ENCODE assay signal across 26 mouse cellular contexts in genomic region chr5:43732381-43732780, GRCm38 (mm10).
DNase-seq lines count a peak whose midpoint lies in the region; TF ChIP-seq lines count a peak whose summit lies in the region.
"Had no signal": no experiment of that assay in that cellular context is flagged by ENCODE, and none has a peak within 500 bp of the region (broad histone marks: within the 10 kb centered on the region; RNA-seq: fewer than 3 reads in every experiment).

No protein-coding gene starts in this region.

- peak; percentile 29 to 57 for DNase-seq in frontal cortex, postnatal 36 days (ENCODE audit: low spot score in 2 of 2)
- DNase-seq in frontal cortex, postnatal 25 days (ENCODE audit: low spot score in 2 of 2) = no peak
- peak in 1 of 2 experiments; percentile 24 for DNase-seq in left cerebral cortex, adult 2 months (ENCODE audit: extremely low spot score in 1 of 2, low spot score in 2 of 2)
- DNase-seq in left cerebral cortex, adult 8-10 months (ENCODE audit: low spot score in 2 of 2) = no peak
- DNase-seq in brain, embryonic 14.5 days (ENCODE audit: low read depth) = peak; percentile 5
- peak; percentile 32 to 85 for DNase-seq in left cerebral cortex, postnatal 25 days (ENCODE audit: low spot score in 2 of 2)
- no peak for DNase-seq in kidney, adult 11 months
- DNase-seq: adrenal gland, postnatal 14 days; cerebellum, adult 18-20 months; cerebellum, postnatal 14 days; gastrocnemius, postnatal 14 days; heart, postnatal 14 days; kidney, adult 18-20 months; kidney, postnatal 36 days; lung, adult 2 months; lung, postnatal 10 days; thymus, postnatal 4 days had no signal

- no peak overlapping the region for H3K4me3 ChIP-seq in left cerebral cortex, adult 2 months
- H3K4me3 ChIP-seq: forebrain, embryonic 13.5 days; hindbrain, embryonic 10.5 days; hindbrain, embryonic 15.5 days; limb, embryonic 10.5 days; limb, embryonic 15.5 days; midbrain, embryonic 13.5 days; neural tube, embryonic 13.5 days had no signal

- intact Hi-C loops in left cerebral cortex, adult 2 months (cut with DNase I) = no loop called here
- intact Hi-C loops in left cerebral cortex, postnatal 25 days (cut with DNase I) = loop anchor here (5.0 kb wide), 1 partner anchor 135 kb away; the partner anchor contains the start of gene Cd38

- no peak for TF ChIP-seq POLR2A in brain, embryonic 14.5 days (IDR thresholded peaks at IDR 0.05; ENCODE audit: borderline replicate concordance, extremely low read depth, insufficient read depth, insufficient read length, poor library complexity, severe bottlenecking)

- TF ChIP-seq CTCF in left cerebral cortex, adult 2 months (IDR thresholded peaks at IDR 0.05) = no peak
- TF ChIP-seq CTCF in brain, embryonic 14.5 days (IDR thresholded peaks at IDR 0.05; ENCODE audit: borderline replicate concordance, extremely low read depth, insufficient read depth, insufficient read length) = no peak

- H3K27ac ChIP-seq in left cerebral cortex, adult 2 months = peak overlapping the region; percentile 85
- H3K27ac ChIP-seq: forebrain, embryonic 13.5 days; hindbrain, embryonic 10.5 days; hindbrain, embryonic 15.5 days; limb, embryonic 10.5 days; limb, embryonic 15.5 days; liver, embryonic 14.5 days; macrophage; midbrain, embryonic 13.5 days; neural tube, embryonic 13.5 days had no signal

Comparison
In these comparisons a context has a peak if more than half of its experiments do, and no peak if none do; other contexts are left out.
1. DNase-seq: peak in frontal cortex, postnatal 36 days (2 of 2), brain, embryonic 14.5 days (single experiment) and left cerebral cortex, postnatal 25 days (2 of 2); none in frontal cortex, postnatal 25 days (0 of 2), left cerebral cortex, adult 8-10 months (0 of 2) and kidney, adult 11 months (single experiment).